Mouse (Mus musculus) midbrain, embryonic 15.5 days (tissue): ENCODE data around the gene Gm34653. TPM values are rescaled to one million over a fixed set of nuclear protein-coding genes. Genes with fewer than 3 reads are reported as not detected.
"Not testable (repeated sequence)": the region's sequence is repeated elsewhere in the genome, so short reads cannot be mapped to it uniquely, and the experiment has no call there.

Experiments
- ATAC-seq: fragments of 200-750 bp; cut with Nextera tagmentation; replicated peaks from 2 replicates; pipeline ENCODE4 v1.8.0; 2017; ENCODE audit warnings: moderate TSS enrichment
- H3K27ac ChIP-seq: fragments of 300-500 bp; sonication (generic); 2 replicates; pipeline ENCODE4 v1.5.1; 2015; ENCODE audit warnings: mild to moderate bottlenecking, inconsistent platforms
- H3K27me3 ChIP-seq: fragments of 300-500 bp; sonication (generic); replicated peaks from 2 replicates; pipeline ENCODE4 v1.6.1; 2015; ENCODE audit warnings: inconsistent platforms
- H3K36me3 ChIP-seq: fragments of 300-500 bp; sonication (generic); replicated peaks from 2 replicates; pipeline ENCODE4 v1.6.1; 2015; ENCODE audit warnings: inconsistent platforms
- H3K4me1 ChIP-seq: fragments of 300-500 bp; sonication (generic); 2 replicates; pipeline ENCODE4 v1.6.1; 2015; ENCODE audit warnings: inconsistent platforms
- H3K4me2 ChIP-seq: fragments of 300-500 bp; sonication (generic); 2 replicates; pipeline ENCODE4 v1.6.1; 2015; ENCODE audit warnings: inconsistent platforms, mild to moderate bottlenecking, moderate library complexity
- H3K4me3 ChIP-seq: fragments of 300-500 bp; sonication (generic); 2 replicates; pipeline ENCODE4 v1.5.1; 2015; ENCODE audit warnings: mild to moderate bottlenecking, inconsistent platforms
- H3K9ac ChIP-seq: fragments of 300-500 bp; sonication (generic); 2 replicates; pipeline ENCODE4 v1.6.1; 2015; ENCODE audit warnings: mild to moderate bottlenecking, inconsistent platforms
- H3K9me3 ChIP-seq: fragments of 300-500 bp; sonication (generic); 2 replicates; pipeline ENCODE4 v1.6.1; 2016; ENCODE audit warnings: inconsistent platforms
- WGBS: fragments of 180-500 bp; shearing (Covaris S2); methylation state at CpG from one replicate; pipeline ENCODE4 v1.1.7; 2015; ENCODE audit warnings: mixed read lengths; 5-methylcytosine and 5-hydroxymethylcytosine counted together
- polyA plus RNA-seq: library from polyadenylated mRNA; unstranded; fragments of >200 nt; fragmentation: Nextera tagmentation; extraction: Ambion mirVana; gene quantifications from 2 replicates; pipeline ENCODE4 v1.2.1, GENCODE M21; 2015

Gm34653 gene
- polyA plus RNA-seq, 1 experiment from 2014 or later = not detected

DNA sequence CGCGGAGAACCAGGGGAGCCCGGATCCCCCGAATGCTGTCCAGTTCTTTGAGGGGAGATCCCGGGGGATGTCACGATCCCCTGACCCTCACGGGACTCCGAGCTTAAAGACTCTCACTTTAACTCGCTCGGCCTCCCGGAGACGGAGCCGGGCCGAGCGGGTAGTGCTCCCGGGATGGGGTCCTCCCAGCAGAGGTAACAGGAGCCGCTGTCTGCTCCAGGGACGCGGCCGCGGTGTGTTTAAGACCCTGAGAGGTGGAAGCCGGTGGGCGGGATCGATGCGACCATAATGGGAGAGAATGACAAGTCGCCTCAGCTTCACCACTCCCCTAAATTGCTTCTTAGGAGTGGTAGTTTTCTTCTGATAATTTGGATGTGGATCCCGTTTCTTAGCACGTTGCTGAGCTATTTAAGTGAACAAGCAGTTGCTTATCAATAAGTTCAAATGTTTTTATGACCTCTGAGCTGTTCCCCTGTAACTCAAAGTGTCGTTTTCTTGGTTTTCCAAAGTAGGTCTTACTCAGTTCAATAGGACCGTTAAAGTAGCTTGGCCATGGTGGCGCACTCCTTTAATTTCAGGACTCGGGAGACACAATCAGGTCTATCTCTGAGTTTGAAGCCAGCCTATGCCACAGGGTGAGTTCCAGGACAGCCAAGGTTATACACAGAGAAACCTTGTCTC is 30.1 kb upstream of the Gm34653 start:
- H3K4me3 ChIP-seq = peak overlapping the region; percentile 74
- peak overlapping the region; percentile 68 for H3K4me2 ChIP-seq
- WGBS = under 1% methylated on average over 31 of the region's 32 CpGs
- H3K9me3 ChIP-seq, H3K27me3 ChIP-seq, H3K36me3 ChIP-seq: not testable (repeated sequence)
- peak; percentile 63 for ATAC-seq
- H3K4me1 ChIP-seq = peaks cover 27% of the 10 kb centered on the region
- H3K9ac ChIP-seq = peak overlapping the region; percentile 85
- peak overlapping the region; percentile 90 for H3K27ac ChIP-seq

GRCm38 (mm10) chr2:34803746-34804145 is 29.1 kb upstream of the Gm34653 start:
- H3K36me3 ChIP-seq = 0 out of 2 replicates have a peak, but pooled peaks cover 4% of the 10 kb centered on the region
- H3K4me3 ChIP-seq = no peak overlapping the region
- 79% methylated on average over 3 of the region's 3 CpGs for WGBS
- H3K9ac ChIP-seq = no peak overlapping the region
- H3K4me1 ChIP-seq = peaks cover 27% of the 10 kb centered on the region
- H3K9me3 ChIP-seq = no peaks in the 10 kb centered on the region
- no peak overlapping the region for H3K27ac ChIP-seq
- no peak for ATAC-seq
- H3K27me3 ChIP-seq = no peaks in the 10 kb centered on the region
- H3K4me2 ChIP-seq = peak overlapping the region; percentile 28; the same call in 1 of the 2 replicates

DNA sequence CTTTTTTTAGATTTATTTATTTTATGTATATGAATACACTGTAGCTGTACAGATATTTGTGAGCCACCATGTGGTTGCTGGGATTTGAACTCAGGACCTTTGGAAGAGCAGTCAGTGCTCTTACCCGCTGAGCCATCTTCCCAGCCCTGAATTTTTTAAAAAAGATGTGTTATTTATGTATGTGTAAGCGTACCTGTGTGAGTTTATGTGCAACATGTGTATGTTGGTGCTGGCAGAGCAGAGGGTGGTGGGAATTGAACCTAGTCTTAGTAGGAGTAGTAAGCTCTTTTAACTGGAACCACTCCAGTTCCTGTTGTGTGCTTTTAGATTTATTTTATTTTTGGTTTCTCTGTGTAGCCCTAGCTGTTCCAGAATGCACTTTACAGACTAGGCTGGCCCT is 28.6 kb upstream of the Gm34653 start:
- Histone ChIP-seq H3K9ac (no peak overlapping the region), H3K9me3 (no peaks in the 10 kb centered on the region), H3K27ac (no peak overlapping the region), H3K27me3 (no peaks in the 10 kb centered on the region), H3K4me1 (peaks cover 23% of the 10 kb centered on the region), H3K4me3 (no peak overlapping the region), H3K4me2 (no peak overlapping the region; the same call in 1 of the 2 replicates), H3K36me3 (0 out of 2 replicates have a peak, but pooled peaks cover 7% of the 10 kb centered on the region)
- ATAC-seq = no peak
- WGBS = 95% methylated on average over 2 of the region's 2 CpGs

DNA sequence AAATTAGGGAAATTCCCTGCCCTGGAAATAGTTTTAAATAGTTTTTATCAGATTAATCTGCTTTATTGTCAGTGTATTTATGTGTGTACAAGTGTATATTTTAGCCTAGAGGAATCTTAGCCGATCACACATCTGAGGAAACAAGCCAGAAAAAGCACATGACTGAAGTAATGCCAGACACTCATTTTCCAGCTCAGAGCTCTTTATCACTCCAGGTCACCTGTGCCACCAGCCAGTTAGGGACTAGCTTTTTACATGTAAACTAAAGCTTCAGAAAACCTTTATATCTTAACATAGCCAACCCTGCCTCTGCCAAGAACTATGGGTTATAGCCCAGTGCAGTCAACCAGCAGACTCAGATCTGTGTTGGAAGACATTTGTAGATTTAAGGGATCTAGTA is 28.0 kb upstream of the Gm34653 start:
- no peak for ATAC-seq
- H3K27ac ChIP-seq = no peak overlapping the region
- H3K9ac ChIP-seq = no peak overlapping the region
- H3K9me3 ChIP-seq = no peaks in the 10 kb centered on the region
- H3K36me3 ChIP-seq = 0 out of 2 replicates have a peak, but pooled peaks cover 7% of the 10 kb centered on the region
- no peak overlapping the region for H3K4me3 ChIP-seq
- H3K27me3 ChIP-seq = no peaks in the 10 kb centered on the region
- 86% methylated on average over 1 of the region's 1 CpGs for WGBS
- H3K4me1 ChIP-seq = peaks cover 22% of the 10 kb centered on the region
- H3K4me2 ChIP-seq = no peak overlapping the region

DNA sequence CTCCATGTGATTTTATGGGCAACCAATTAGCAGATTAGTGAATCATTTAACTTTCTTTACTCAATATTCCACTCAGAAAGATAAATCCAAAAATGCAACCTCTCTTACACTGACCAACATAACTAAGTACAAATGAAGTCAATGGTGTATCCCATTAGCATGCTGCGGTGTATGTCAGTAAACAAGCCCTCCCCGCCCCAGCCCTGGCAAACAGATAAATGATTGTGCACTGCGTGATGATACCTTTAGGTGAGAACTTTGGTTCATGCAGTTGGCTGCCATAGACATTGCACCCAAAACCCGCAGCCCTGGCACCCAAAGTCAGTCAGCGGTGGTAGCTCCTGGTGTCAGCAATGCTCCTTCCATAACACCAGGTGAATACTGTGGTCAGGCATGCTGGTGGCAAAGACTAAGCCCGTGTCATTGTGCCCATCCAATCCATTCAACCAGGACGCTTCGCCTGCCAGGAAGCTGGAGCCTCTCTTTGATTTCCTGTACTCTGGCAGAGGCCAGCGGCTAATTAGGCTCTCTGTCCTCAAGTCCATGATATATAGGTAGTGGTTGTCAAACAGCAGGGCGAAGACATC is 27.4 kb upstream of the Gm34653 start:
- Histone ChIP-seq H3K4me2 (no peak overlapping the region), H3K9ac (no peak overlapping the region), H3K27ac (no peak overlapping the region), H3K4me1 (peaks cover 18% of the 10 kb centered on the region), H3K4me3 (no peak overlapping the region), H3K9me3 (no peaks in the 10 kb centered on the region), H3K36me3 (peaks cover 7% of the 10 kb centered on the region; the same call in 1 of the 2 replicates), H3K27me3 (no peaks in the 10 kb centered on the region)
- ATAC-seq = no peak
- WGBS = 91% methylated on average over 10 of the region's 10 CpGs

GRCm38 (mm10) chr2:34808057-34808456 is 24.8 kb upstream of the Gm34653 start:
- no peak overlapping the region for H3K4me2 ChIP-seq
- H3K36me3 ChIP-seq = peaks cover 13% of the 10 kb centered on the region
- H3K27me3 ChIP-seq = no peaks in the 10 kb centered on the region
- no peaks in the 10 kb centered on the region for H3K9me3 ChIP-seq
- ATAC-seq = no peak
- WGBS = 91% methylated on average over 2 of the region's 2 CpGs
- no peak overlapping the region for H3K9ac ChIP-seq
- H3K27ac ChIP-seq = no peak overlapping the region
- peaks cover 16% of the 10 kb centered on the region for H3K4me1 ChIP-seq
- no peak overlapping the region for H3K4me3 ChIP-seq

GRCm38 (mm10) chr2:34809568-34809967 is 23.2 kb upstream of the Gm34653 start:
- Histone ChIP-seq H3K27ac (no peak overlapping the region), H3K4me1 (peaks cover 3% of the 10 kb centered on the region), H3K4me3 (no peak overlapping the region), H3K4me2 (no peak overlapping the region), H3K27me3 (no peaks in the 10 kb centered on the region), H3K36me3 (peaks cover 18% of the 10 kb centered on the region), H3K9ac (no peak overlapping the region), H3K9me3 (no peaks in the 10 kb centered on the region)
- ATAC-seq = no peak
- 96% methylated on average over 1 of the region's 1 CpGs for WGBS

GRCm38 (mm10) chr2:34810775-34811174 is 22.0 kb upstream of the Gm34653 start:
- Histone ChIP-seq H3K36me3 (peaks cover 18% of the 10 kb centered on the region), H3K27ac (no peak overlapping the region), H3K9me3 (no peaks in the 10 kb centered on the region), H3K4me2 (no peak overlapping the region), H3K4me1 (no peaks in the 10 kb centered on the region), H3K4me3 (no peak overlapping the region), H3K9ac (no peak overlapping the region), H3K27me3 (no peaks in the 10 kb centered on the region)
- no peak for ATAC-seq
- 94% methylated on average over 3 of the region's 3 CpGs for WGBS

DNA sequence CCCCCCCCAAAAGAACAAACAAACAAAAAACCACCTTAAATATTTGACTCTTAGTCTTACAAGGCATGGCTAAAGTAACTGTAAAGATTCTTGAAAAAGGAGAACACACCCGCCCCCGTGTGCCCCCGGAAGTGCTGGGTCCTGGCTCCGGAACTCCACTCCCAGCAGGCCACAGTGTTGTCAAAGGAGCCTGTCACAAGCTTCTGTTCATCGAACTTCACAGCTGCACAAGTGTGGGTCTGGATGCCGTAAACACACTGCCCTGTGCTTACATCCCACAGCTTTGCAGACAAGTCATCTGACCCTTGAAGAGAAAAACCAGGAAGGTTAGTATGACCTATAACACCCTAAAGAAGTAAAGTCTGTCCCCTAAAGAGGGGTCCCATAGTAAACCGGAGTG is 20.1 kb upstream of the Gm34653 start:
- Histone ChIP-seq H3K27me3 (no peaks in the 10 kb centered on the region), H3K9ac (no peak overlapping the region), H3K36me3 (peaks cover 21% of the 10 kb centered on the region), H3K4me1 (no peaks in the 10 kb centered on the region), H3K9me3 (no peaks in the 10 kb centered on the region), H3K4me3 (no peak overlapping the region), H3K4me2 (no peak overlapping the region), H3K27ac (no peak overlapping the region)
- WGBS = 86% methylated on average over 7 of the region's 7 CpGs
- no peak for ATAC-seq

DNA sequence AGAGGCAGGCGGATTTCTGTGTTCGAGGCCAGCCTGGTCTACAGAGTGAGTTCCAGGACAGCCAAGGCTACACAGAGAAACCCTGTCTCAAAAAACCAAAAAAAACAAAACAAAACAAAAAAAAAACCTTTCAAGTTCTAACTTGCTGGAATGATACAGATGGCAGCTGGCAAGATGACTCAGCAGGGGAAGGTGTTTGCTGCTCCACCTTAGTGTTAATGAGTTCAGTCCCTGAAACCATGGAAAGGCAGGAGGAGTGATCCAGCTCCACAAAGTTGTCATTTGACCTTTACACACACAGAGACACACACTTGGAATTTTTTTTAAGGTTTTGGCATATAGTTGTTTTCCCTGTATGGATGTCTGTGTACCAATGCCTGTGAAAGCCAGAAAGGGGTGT is 16.9 kb upstream of the Gm34653 start:
- WGBS = 99% methylated on average over 2 of the region's 2 CpGs
- not testable (repeated sequence) for H3K4me3 ChIP-seq, H3K27ac ChIP-seq, H3K4me2 ChIP-seq, H3K9ac ChIP-seq, ATAC-seq, H3K9me3 ChIP-seq, H3K27me3 ChIP-seq, H3K4me1 ChIP-seq
- peaks cover 14% of the 10 kb centered on the region; the same call in 1 of the 2 replicates for H3K36me3 ChIP-seq

- Histone ChIP-seq H3K9me3 (no peaks in the 10 kb centered on the region), H3K4me3 (no peak overlapping the region), H3K9ac (no peak overlapping the region), H3K4me1 (no peaks in the 10 kb centered on the region), H3K4me2 (no peak overlapping the region), H3K27ac (no peak overlapping the region), H3K36me3 (0 out of 2 replicates have a peak, but pooled peaks cover 4% of the 10 kb centered on the region), H3K27me3 (no peaks in the 10 kb centered on the region)
- WGBS = 93% methylated on average over 2 of the region's 2 CpGs
- ATAC-seq = no peak
These were observed 14.3 kb upstream of the Gm34653 start for GRCm38 (mm10) chr2:34818492-34818891.

- Histone ChIP-seq H3K27ac (peak within 1 kb of the TSS; percentile 88), H3K9me3 (no peaks in the 10 kb centered on the region), H3K9ac (peak within 1 kb of the TSS; percentile 98), H3K27me3 (no peaks in the 10 kb centered on the region), H3K36me3 (no peaks in the 10 kb centered on the region), H3K4me3 (peak within 1 kb of the TSS; percentile 99), H3K4me1 (peaks cover 20% of the 10 kb centered on the region), H3K4me2 (peak within 1 kb of the TSS; percentile 64)
- WGBS = under 1% methylated on average over 57 of the region's 57 CpGs
- peak; percentile 98 for ATAC-seq
These were observed 6.9 kb upstream of the Gm34653 start, which contains the start of gene Fbxw2 for GRCm38 (mm10) chr2:34825827-34826459. TSS of gene Fbxw2 (minus strand) at chr2:34826311.
